Mouse (Mus musculus): Measurements from ENCODE around the gene Atrnl1.

DNA sequence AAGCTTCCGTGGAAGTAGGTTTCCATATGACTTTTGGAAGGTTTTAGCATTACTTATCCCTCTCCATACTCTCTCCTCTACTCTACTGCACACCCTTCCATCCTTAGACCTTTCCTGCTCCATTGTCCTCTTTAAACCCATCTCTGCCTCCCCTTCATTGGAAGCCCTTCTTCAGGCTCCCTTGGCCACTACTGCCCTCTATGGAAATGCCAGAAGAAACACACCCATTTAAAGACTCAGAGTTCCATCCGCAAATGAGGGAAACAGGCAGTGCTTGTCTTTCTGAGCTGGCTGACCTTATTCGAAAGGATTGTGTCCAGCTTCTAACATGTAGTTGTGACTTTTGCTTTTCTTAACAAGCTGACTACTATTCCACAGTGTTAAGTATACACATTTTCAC is 81.7 kb downstream of the Atrnl1 start:
- TF ChIP-seq MAFK (IDR thresholded peaks at IDR 0.05; ENCODE audit: insufficient read depth, low read depth, low read length), result no peak
- no peak for TF ChIP-seq ZNF384 (IDR thresholded peaks at IDR 0.05; ENCODE audit: low read depth, low read length)
- TF ChIP-seq ZC3H11A (IDR thresholded peaks at IDR 0.05; ENCODE audit: borderline replicate concordance, low read depth, low read length), result no peak; the same call in 1 of the 2 replicates
